Mouse (Mus musculus) limb, embryonic 15.5 days (tissue): Measurements from ENCODE around the gene Stag1. TPM values are rescaled to one million over a fixed set of nuclear protein-coding genes. Genes with fewer than 3 reads are reported as not detected.

Experiments
- polyA plus RNA-seq: library from polyadenylated mRNA; unstranded; fragments of >200 nt; fragmentation: Nextera tagmentation; extraction: Ambion mirVana; gene quantifications from 2 replicates; pipeline ENCODE4 v1.2.1, GENCODE M21; 2015

Gene Stag1
- polyA plus RNA-seq, 1 experiment from 2014 or later, result 46.2 TPM

Other genes starting within 250 kb of the Stag1 start
- 14.2 and 17.9 TPM in 2 replicates for gene Il20rb, start 111.0 kb upstream of the Stag1 start, polyA plus RNA-seq
- gene Nck1, start 51.7 kb upstream of the Stag1 start, polyA plus RNA-seq, result 70.8 and 71.6 TPM in 2 replicates
- 2.6 and 3.1 TPM in 2 replicates for gene Slc35g2, start 26.7 kb upstream of the Stag1 start, polyA plus RNA-seq